Mouse (Mus musculus): ENCODE results near the gene Tgfbr3.

- TF ChIP-seq POLR2A (IDR thresholded peaks at IDR 0.05; ENCODE audit: insufficient read depth, low read depth, low read length) (no peak), CTCF (IDR thresholded peaks at IDR 0.05; ENCODE audit: insufficient read depth, low read depth, low read length) (no peak)
These were observed 14.0 kb upstream of the Tgfbr3 start for GRCm38 (mm10) chr5:107303350-107303861.

All from olfactory bulb, adult 2 months (tissue).